Mouse (Mus musculus) ovary, adult 2 months (tissue): Measurements from ENCODE around the gene Vmn2r27. TPM values are rescaled to one million over a fixed set of nuclear protein-coding genes. Genes with fewer than 3 reads are reported as not detected.

ENCODE experiments used
- polyA plus RNA-seq: library from polyadenylated mRNA; depleted of rRNA; stranded (reverse); fragments of >200 nt; gene quantifications from 2 replicates; pipeline ENCODE4 v1.2.3, GENCODE M21; 2012; rRNA removed

Vmn2r27 gene
- polyA plus RNA-seq, result not detected in 2 replicates

DNA sequence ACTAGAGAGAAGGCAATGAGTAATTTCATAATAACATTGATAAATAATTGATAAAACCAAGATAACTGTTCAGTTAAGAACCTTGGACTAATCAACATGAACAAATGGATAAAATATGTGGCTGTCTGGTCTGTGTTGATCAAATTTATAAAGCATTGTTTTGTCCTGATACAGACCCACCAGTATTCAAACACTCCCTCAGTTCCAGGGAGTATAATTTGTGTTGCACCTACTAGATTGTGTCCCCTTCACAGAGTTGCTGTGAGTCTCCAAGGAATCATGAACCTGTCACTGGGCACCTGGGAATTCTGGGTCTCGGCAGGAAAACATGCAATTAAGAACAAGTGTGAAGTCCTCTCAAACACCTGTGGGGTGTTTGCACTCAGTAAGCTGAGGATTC, at the start of gene Vmn2r27:
Gene Vmn2r27, minus strand, starts transcription at position 101 of the 400 bp plus-strand sequence.

Other genes starting within 250 kb of the Vmn2r27 start
- not detected in 2 replicates for gene Vmn2r26, start 207.3 kb downstream of the Vmn2r27 start, polyA plus RNA-seq
- 0.23 and 0.34 TPM in 2 replicates for gene Cd163, start 72.8 kb upstream of the Vmn2r27 start, polyA plus RNA-seq
- gene Pex5, start 183.2 kb upstream of the Vmn2r27 start, polyA plus RNA-seq, result 66.4 and 66.9 TPM in 2 replicates
- 28.5 and 42.6 TPM in 2 replicates for gene Clstn3, start 232.9 kb upstream of the Vmn2r27 start, polyA plus RNA-seq